Mouse (Mus musculus) testis, postnatal 10 days (tissue): ENCODE measurements around the gene Iffo2.
A peak's percentile ranks its signal among the peaks of the same experiment; 100 is the strongest.

Experiments
- DNase-seq: peaks from one replicate; pipeline ENCODE4 v3.0.0; 2021; ENCODE audit warnings: low spot score

Gene Iffo2

GRCm38 (mm10) chr4:139532081-139532480, 1.7 kb downstream of the Iffo2 start:
- DNase-seq: no peak

GRCm38 (mm10) chr4:139535127-139535695, 4.9 kb downstream of the Iffo2 start:
- no peak for DNase-seq

GRCm38 (mm10) chr4:139535719-139536118, 5.4 kb downstream of the Iffo2 start:
- DNase-seq: no peak

- DNase-seq: no peak
Measured at GRCm38 (mm10) chr4:139536706-139537105, 6.4 kb downstream of the Iffo2 start.

GRCm38 (mm10) chr4:139540784-139541183, 10.4 kb downstream of the Iffo2 start:
- no peak for DNase-seq

GRCm38 (mm10) chr4:139545791-139546190, 15.4 kb downstream of the Iffo2 start:
- DNase-seq: no peak

- no peak for DNase-seq
Measured at GRCm38 (mm10) chr4:139549448-139549847, 19.1 kb downstream of the Iffo2 start.

- peak; percentile 58 for DNase-seq
Measured at GRCm38 (mm10) chr4:139555235-139555634, 24.9 kb downstream of the Iffo2 start.

GRCm38 (mm10) chr4:139555951-139556350, 25.6 kb downstream of the Iffo2 start:
- DNase-seq: peak; percentile 60

- no peak for DNase-seq
Measured at GRCm38 (mm10) chr4:139568361-139568760, 38.0 kb downstream of the Iffo2 start.

GRCm38 (mm10) chr4:139570756-139571155, 40.4 kb downstream of the Iffo2 start:
- no peak for DNase-seq

GRCm38 (mm10) chr4:139572928-139573512, 42.7 kb downstream of the Iffo2 start:
- no peak for DNase-seq

GRCm38 (mm10) chr4:139574156-139574798, 43.9 kb downstream of the Iffo2 start:
- DNase-seq: peak; percentile 100

GRCm38 (mm10) chr4:139574799-139575672, 44.7 kb downstream of the Iffo2 start:
- DNase-seq: peak; percentile 70

GRCm38 (mm10) chr4:139575673-139576003, 45.3 kb downstream of the Iffo2 start:
- no peak for DNase-seq

- no peak for DNase-seq
Measured at GRCm38 (mm10) chr4:139576251-139576880, 46.0 kb downstream of the Iffo2 start.

- no peak for DNase-seq
Measured at GRCm38 (mm10) chr4:139577006-139577405, 46.7 kb downstream of the Iffo2 start.

- no peak for DNase-seq
Measured at GRCm38 (mm10) chr4:139578389-139578788, 48.0 kb downstream of the Iffo2 start.

GRCm38 (mm10) chr4:139579003-139579402, 48.7 kb downstream of the Iffo2 start:
- no peak for DNase-seq

GRCm38 (mm10) chr4:139579466-139579865, 49.1 kb downstream of the Iffo2 start:
- DNase-seq: no peak

- DNase-seq: no peak
Measured at GRCm38 (mm10) chr4:139580663-139581336, 50.5 kb downstream of the Iffo2 start.
